Mouse (Mus musculus) small intestine, adult 2 months (tissue): ENCODE data around the gene Igsf3.

Experiments
- CTCF ChIP-seq: fragments of 200-500 bp; IDR thresholded peaks from 2 replicates; pipeline ENCODE4 v1.5.1; 2012; ENCODE audit warnings: low read depth, mild to moderate bottlenecking, control low read depth, inconsistent platforms, low read length, moderate library complexity, mixed read lengths; ENCODE audit not compliant: insufficient replicate concordance, insufficient read length; ENCODE audit errors: extremely low read depth
- POLR2A ChIP-seq: fragments of 200-500 bp; IDR thresholded peaks from 2 replicates; pipeline ENCODE4 v1.6.1; 2012; ENCODE audit warnings: low read depth, mild to moderate bottlenecking, control low read depth, inconsistent platforms, low read length, moderate library complexity

DNA sequence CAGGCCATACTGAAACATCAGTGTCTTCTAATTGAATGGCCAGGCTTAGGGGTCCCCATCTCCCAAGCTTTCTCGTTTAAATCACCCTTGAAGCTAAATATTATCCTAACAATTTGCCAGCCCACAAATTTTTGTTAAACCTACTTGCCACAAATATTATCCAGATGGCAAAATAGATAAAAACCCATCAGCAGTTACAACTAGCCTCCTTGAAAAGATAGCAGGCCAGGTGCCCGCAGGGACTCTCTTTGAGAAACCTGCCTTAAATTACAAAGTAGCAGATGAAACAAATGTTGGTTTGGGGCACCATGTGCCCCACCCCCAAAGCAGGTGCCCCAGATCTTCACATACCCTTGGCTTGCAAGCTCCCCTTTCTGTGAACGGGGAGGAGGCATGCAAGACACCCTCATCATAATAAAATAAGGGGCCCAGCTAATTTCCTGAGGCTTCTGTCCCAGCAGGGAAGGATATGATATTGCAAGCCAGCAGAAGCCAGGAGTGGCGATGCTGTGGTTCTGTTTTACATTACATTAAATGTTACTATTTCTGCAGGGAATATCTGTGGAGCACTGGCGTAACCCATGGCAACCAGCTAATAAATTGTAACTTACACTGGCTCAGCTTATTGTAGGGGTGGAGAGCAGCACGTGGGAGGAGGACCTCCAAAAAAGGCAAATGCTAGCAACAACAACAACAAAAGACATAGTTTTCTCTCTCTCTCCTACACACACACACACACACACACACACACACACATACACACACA is 27.2 kb upstream of the Igsf3 start:
- TF ChIP-seq CTCF (no peak), POLR2A (no peak)
